Mouse (Mus musculus): ENCODE measurements around the gene Nfic.

Nfic gene

GRCm38 (mm10) chr10:81432169-81432867 lies 23.1 kb downstream of the Nfic start:
- intact Hi-C loops (cut with DNase I) = no loop called here

- intact Hi-C loops (cut with DNase I) = no loop called here
These were observed 23.8 kb downstream of the Nfic start for GRCm38 (mm10) chr10:81431526-81432168.

GRCm38 (mm10) chr10:81430831-81431525 lies 24.5 kb downstream of the Nfic start:
- intact Hi-C loops (cut with DNase I) = no loop called here

- intact Hi-C loops (cut with DNase I) = no loop called here
These were observed 25.1 kb downstream of the Nfic start for GRCm38 (mm10) chr10:81430141-81430830.

GRCm38 (mm10) chr10:81429605-81430061 lies 25.8 kb downstream of the Nfic start:
- intact Hi-C loops (cut with DNase I) = no loop called here

GRCm38 (mm10) chr10:81429092-81429491 lies 26.3 kb downstream of the Nfic start:
- intact Hi-C loops (cut with DNase I) = no loop called here

GRCm38 (mm10) chr10:81428507-81428870 lies 26.9 kb downstream of the Nfic start:
- intact Hi-C loops (cut with DNase I) = no loop called here

- intact Hi-C loops (cut with DNase I) = no loop called here
These were observed 27.5 kb downstream of the Nfic start for GRCm38 (mm10) chr10:81427804-81428506.

GRCm38 (mm10) chr10:81427327-81427726 lies 28.1 kb downstream of the Nfic start:
- intact Hi-C loops (cut with DNase I) = no loop called here

- intact Hi-C loops (cut with DNase I) = no loop called here
These were observed 28.5 kb downstream of the Nfic start for GRCm38 (mm10) chr10:81426897-81427296.

- intact Hi-C loops (cut with DNase I) = no loop called here
These were observed 29.3 kb downstream of the Nfic start for GRCm38 (mm10) chr10:81426081-81426671.

GRCm38 (mm10) chr10:81425236-81425850 lies 30.1 kb downstream of the Nfic start:
- intact Hi-C loops (cut with DNase I) = no loop called here

- intact Hi-C loops (cut with DNase I) = no loop called here
These were observed 31.0 kb downstream of the Nfic start for GRCm38 (mm10) chr10:81424246-81425051.

- intact Hi-C loops (cut with DNase I) = no loop called here
These were observed 31.8 kb downstream of the Nfic start for GRCm38 (mm10) chr10:81423476-81424245.

- intact Hi-C loops (cut with DNase I) = no loop called here
These were observed 32.7 kb downstream of the Nfic start for GRCm38 (mm10) chr10:81422661-81423217.

- intact Hi-C loops (cut with DNase I) = no loop called here
These were observed 33.2 kb downstream of the Nfic start for GRCm38 (mm10) chr10:81422191-81422590.

GRCm38 (mm10) chr10:81421797-81422100 lies 33.7 kb downstream of the Nfic start:
- intact Hi-C loops (cut with DNase I) = no loop called here

GRCm38 (mm10) chr10:81421041-81421796 lies 34.2 kb downstream of the Nfic start:
- intact Hi-C loops (cut with DNase I) = no loop called here
